Comparison of ENCODE assay signal across 8 mouse cellular contexts in the genomic region with DNA sequence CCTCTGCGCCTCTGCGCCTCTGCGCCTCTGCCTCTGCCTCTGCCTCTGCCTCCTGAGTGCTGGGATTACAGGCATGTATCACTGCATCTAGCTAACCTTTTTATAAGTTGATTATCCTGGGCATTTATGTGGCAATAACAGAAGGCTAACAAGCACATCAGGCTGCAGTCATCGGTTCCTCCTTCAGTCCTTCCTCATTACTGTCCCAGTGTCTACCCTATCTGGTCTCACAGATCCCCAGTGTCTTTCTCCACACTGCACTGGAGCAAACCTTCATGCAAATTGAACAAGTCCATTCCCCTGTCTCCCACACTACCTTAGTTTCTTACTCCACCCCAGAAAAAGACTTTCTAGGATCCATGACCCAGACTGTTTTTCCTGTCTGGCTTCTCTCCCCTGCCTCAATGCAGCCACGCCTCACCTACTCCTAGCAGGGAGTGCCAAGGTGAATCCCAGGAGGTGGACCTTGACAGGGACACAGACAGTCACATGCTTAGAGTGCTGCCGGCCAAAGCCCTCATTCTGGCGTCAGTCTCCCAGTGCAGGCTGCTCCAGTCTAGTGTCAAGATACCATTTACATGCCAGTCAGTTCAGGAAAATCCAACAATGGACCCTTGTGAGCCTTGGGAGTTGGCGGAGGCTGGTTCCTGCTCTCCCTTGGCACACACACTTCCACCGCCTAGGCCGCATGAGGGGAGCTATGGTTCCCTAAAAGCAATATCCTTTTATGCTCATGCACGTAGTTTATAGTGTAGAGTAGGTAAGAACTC. TPM values are rescaled to one million over a fixed set of nuclear protein-coding genes. Genes with fewer than 3 reads are reported as not detected.
DNase-seq lines count a peak whose midpoint lies in the region; ATAC-seq lines count a peak whose summit lies in the region.

No protein-coding gene starts in this region.

- DNase-seq in heart, adult 18-20 months = peak; percentile 39 to 62
- no peak for DNase-seq in heart, postnatal 25 days (ENCODE audit: low spot score)
- peak; percentile 62 for DNase-seq in ZHBTc4 (ENCODE audit: low read depth, low spot score)
- DNase-seq in layer of hippocampus, adult 9-11 months = peak; percentile 89
- DNase-seq in yolk sac, embryonic 10.5 days (ENCODE audit: low spot score) = peak; percentile 69
- no peak for DNase-seq in gastrocnemius, postnatal 10 days

- intact Hi-C loops in heart, postnatal 25 days (cut with DNase I) = no loop called here

- peak; percentile 92 for ATAC-seq in granulocyte monocyte progenitor cell, adult 5-6 weeks (replicated peaks; ENCODE audit: poor library complexity, severe bottlenecking)
- no peak for ATAC-seq in erythroid progenitor cell, adult 5-6 weeks (replicated peaks; ENCODE audit: low FRiP score, poor library complexity, severe bottlenecking)

RNA-seq across cellular contexts. Expression of a gene that starts 12.1 kb away (rescaled TPM):
- not detected for total RNA-seq in heart, adult 18-20 months (2021)
- total RNA-seq in heart, postnatal 25 days (2021) = not detected
- not detected in 2 replicates for total RNA-seq in granulocyte monocyte progenitor cell, adult 5-6 weeks (2014; fragmentation: Nextera tagmentation)
- total RNA-seq in granulocyte monocyte progenitor cell, adult 5-6 weeks (2017) = not detected in 2 replicates
- total RNA-seq in erythroid progenitor cell, adult 5-6 weeks (2015; ENCODE audit: low replicate concordance) = not detected in 2 replicates
- not detected in 2 replicates for total RNA-seq in erythroid progenitor cell, adult 5-6 weeks (2017; ENCODE audit: low replicate concordance)
- total RNA-seq in gastrocnemius, postnatal 10 days (2021) = not detected

RNA-seq across cellular contexts. Expression of a gene that starts 22.1 kb away (rescaled TPM):
- 10 to 100 TPM; 21.5 to 28.3 TPM for total RNA-seq in heart, adult 18-20 months (2021)
- total RNA-seq in heart, postnatal 25 days (2021) = 10 to 100 TPM; 16.5 to 21.1 TPM
- 18.7 and 29.9 TPM in 2 replicates for total RNA-seq in granulocyte monocyte progenitor cell, adult 5-6 weeks (2014; fragmentation: Nextera tagmentation)
- 12.6 and 16.5 TPM in 2 replicates for total RNA-seq in granulocyte monocyte progenitor cell, adult 5-6 weeks (2017)
- total RNA-seq in erythroid progenitor cell, adult 5-6 weeks (2015; ENCODE audit: low replicate concordance) = 29.3 and 42.2 TPM in 2 replicates
- 15.8 and 20.8 TPM in 2 replicates for total RNA-seq in erythroid progenitor cell, adult 5-6 weeks (2017; ENCODE audit: low replicate concordance)
- total RNA-seq in gastrocnemius, postnatal 10 days (2021) = 10 to 100 TPM; 18.0 to 23.3 TPM

RNA-seq across cellular contexts. Expression of a gene that starts 22.6 kb away (rescaled TPM):
- 10 to 100 TPM; 47.9 to 49.0 TPM for total RNA-seq in heart, adult 18-20 months (2021)
- total RNA-seq in heart, postnatal 25 days (2021) = 10 to 100 TPM; 39.1 to 39.6 TPM
- 8.4 and 9.1 TPM in 2 replicates for total RNA-seq in granulocyte monocyte progenitor cell, adult 5-6 weeks (2014; fragmentation: Nextera tagmentation)
- 26.2 and 30.2 TPM in 2 replicates for total RNA-seq in granulocyte monocyte progenitor cell, adult 5-6 weeks (2017)
- total RNA-seq in erythroid progenitor cell, adult 5-6 weeks (2015; ENCODE audit: low replicate concordance) = 32.8 and 35.2 TPM in 2 replicates
- total RNA-seq in erythroid progenitor cell, adult 5-6 weeks (2017; ENCODE audit: low replicate concordance) = 45.6 and 67.9 TPM in 2 replicates
- total RNA-seq in gastrocnemius, postnatal 10 days (2021) = 10 to 100 TPM; 34.6 to 40.5 TPM

RNA-seq across cellular contexts. Expression of a gene that starts 44.7 kb away (rescaled TPM):
- 10 to 100 TPM; 22.5 to 23.7 TPM for total RNA-seq in heart, adult 18-20 months (2021)
- total RNA-seq in heart, postnatal 25 days (2021) = 10 to 100 TPM; 35.4 to 37.3 TPM
- 13.0 and 27.4 TPM in 2 replicates for total RNA-seq in granulocyte monocyte progenitor cell, adult 5-6 weeks (2014; fragmentation: Nextera tagmentation)
- total RNA-seq in granulocyte monocyte progenitor cell, adult 5-6 weeks (2017) = 8.3 and 15.4 TPM in 2 replicates
- 2.2 and 14.7 TPM in 2 replicates for total RNA-seq in erythroid progenitor cell, adult 5-6 weeks (2015; ENCODE audit: low replicate concordance)
- not detected in 2 replicates for total RNA-seq in erythroid progenitor cell, adult 5-6 weeks (2017; ENCODE audit: low replicate concordance)
- 10 to 100 TPM; 48.7 to 62.2 TPM for total RNA-seq in gastrocnemius, postnatal 10 days (2021)

RNA-seq across cellular contexts. Expression of a gene that starts 58.1 kb away (rescaled TPM):
- 1 to 10 TPM in 1 of 2 experiments, under 1 TPM in 1; 0.87 to 5.0 TPM for total RNA-seq in heart, adult 18-20 months (2021)
- total RNA-seq in heart, postnatal 25 days (2021) = 1 to 10 TPM; 2.5 TPM
- 90.5 and 114 TPM in 2 replicates for total RNA-seq in granulocyte monocyte progenitor cell, adult 5-6 weeks (2014; fragmentation: Nextera tagmentation)
- total RNA-seq in granulocyte monocyte progenitor cell, adult 5-6 weeks (2017) = 57.3 and 137 TPM in 2 replicates
- total RNA-seq in erythroid progenitor cell, adult 5-6 weeks (2015; ENCODE audit: low replicate concordance) = 12.6 and 18.0 TPM in 2 replicates
- total RNA-seq in erythroid progenitor cell, adult 5-6 weeks (2017; ENCODE audit: low replicate concordance) = 4.9 and 6.8 TPM in 2 replicates
- 1 to 10 TPM; 4.0 to 4.4 TPM for total RNA-seq in gastrocnemius, postnatal 10 days (2021)

Comparison
In these comparisons a context has a peak if more than half of its experiments do, and no peak if none do; other contexts are left out.
1. DNase-seq: peak in heart, adult 18-20 months (2 of 2), ZHBTc4 (single experiment), layer of hippocampus, adult 9-11 months (single experiment) and yolk sac, embryonic 10.5 days (single experiment); none in heart, postnatal 25 days (single experiment) and gastrocnemius, postnatal 10 days (single experiment).